Mouse (Mus musculus) neural tube, embryonic 10.5 days (tissue): Measurements from ENCODE around the gene Susd1.

Experiments used
- DNase-seq: peaks from one replicate; pipeline ENCODE4 v3.0.0-alpha.2; 2017; ENCODE audit warnings: low spot score; ENCODE audit errors: extremely low spot score

Susd1 gene

GRCm38 (mm10) chr4:59381007-59381743 lies 57.3 kb downstream of the Susd1 start:
- DNase-seq: no peak

- DNase-seq: no peak
Observed at GRCm38 (mm10) chr4:59380478-59380877, 58.0 kb downstream of the Susd1 start.

GRCm38 (mm10) chr4:59379876-59380275 lies 58.6 kb downstream of the Susd1 start:
- DNase-seq: no peak

GRCm38 (mm10) chr4:59378631-59379030 lies 59.8 kb downstream of the Susd1 start:
- no peak for DNase-seq

- DNase-seq: no peak
Observed at GRCm38 (mm10) chr4:59374271-59374938, 64.0 kb downstream of the Susd1 start.

- DNase-seq: no peak
Observed at GRCm38 (mm10) chr4:59372546-59373157, 65.8 kb downstream of the Susd1 start.

- DNase-seq: no peak
Observed at GRCm38 (mm10) chr4:59371910-59372309, 66.5 kb downstream of the Susd1 start.

- DNase-seq: no peak
Observed at GRCm38 (mm10) chr4:59369941-59370340, 68.5 kb downstream of the Susd1 start.

- DNase-seq: no peak
Observed at GRCm38 (mm10) chr4:59368118-59368517, 70.3 kb downstream of the Susd1 start.

- DNase-seq: no peak
Observed at GRCm38 (mm10) chr4:59366206-59366605, 72.2 kb downstream of the Susd1 start.

- no peak for DNase-seq
Observed at GRCm38 (mm10) chr4:59365571-59365970, 72.9 kb downstream of the Susd1 start.

GRCm38 (mm10) chr4:59364229-59365173 lies 73.9 kb downstream of the Susd1 start:
- no peak for DNase-seq

GRCm38 (mm10) chr4:59363041-59363440 lies 75.4 kb downstream of the Susd1 start:
- DNase-seq: no peak

GRCm38 (mm10) chr4:59360704-59361103 lies 77.7 kb downstream of the Susd1 start:
- peak; percentile 76 for DNase-seq

- no peak for DNase-seq
Observed at GRCm38 (mm10) chr4:59359921-59360320, 78.5 kb downstream of the Susd1 start.

- DNase-seq: no peak
Observed at GRCm38 (mm10) chr4:59358960-59359359, 79.5 kb downstream of the Susd1 start.

GRCm38 (mm10) chr4:59355421-59355820 lies 83.0 kb downstream of the Susd1 start:
- no peak for DNase-seq

- DNase-seq: no peak
Observed at GRCm38 (mm10) chr4:59354666-59355065, 83.8 kb downstream of the Susd1 start.

- no peak for DNase-seq
Observed at GRCm38 (mm10) chr4:59351938-59352337, 86.5 kb downstream of the Susd1 start.

- DNase-seq: no peak
Observed at GRCm38 (mm10) chr4:59350354-59350753, 88.1 kb downstream of the Susd1 start.

- DNase-seq: no peak
Observed at GRCm38 (mm10) chr4:59349425-59350185, 88.8 kb downstream of the Susd1 start.
